Mouse (Mus musculus) G1E (cell line): ENCODE measurements around the gene Pik3c2a.

ENCODE experiments used
- CTCF ChIP-seq: IDR thresholded peaks from 2 replicates; pipeline ENCODE4 v1.5.1; 2012; ENCODE audit warnings: low read depth, low read length, inconsistent platforms, mixed read lengths
- GATA1 ChIP-seq: IDR thresholded peaks from 2 replicates; pipeline ENCODE4 v1.6.1; 2012; ENCODE audit warnings: borderline replicate concordance, low read length, inconsistent platforms, mixed read lengths
- GATA2 ChIP-seq: IDR thresholded peaks from 2 replicates; pipeline ENCODE4 v1.6.1; 2012; ENCODE audit warnings: low read depth, low read length, inconsistent platforms, borderline replicate concordance
- POLR2AphosphoS5 ChIP-seq: IDR thresholded peaks from 2 replicates; pipeline ENCODE4 v1.6.1; 2012; ENCODE audit warnings: low read depth, low read length, inconsistent platforms; ENCODE audit not compliant: insufficient replicate concordance
- TAL1 ChIP-seq: conservative IDR thresholded peaks from 2 replicates; pipeline ENCODE4 v1.6.1; 2012; ENCODE audit warnings: low read depth, low read length, inconsistent platforms, mixed read lengths

GRCm38 (mm10) chr7:116327901-116328300 lies 115.3 kb downstream of the Pik3c2a start:
- TF ChIP-seq GATA1 (no peak), CTCF (no peak), POLR2AphosphoS5 (no peak), TAL1 (no peak), GATA2 (no peak)
